Mouse (Mus musculus) thymus, postnatal 14 days (tissue): Measurements from ENCODE around the gene Slc17a9.
A peak's percentile ranks its signal among the peaks of the same experiment; 100 is the strongest.

Experiments
- DNase-seq: peaks from one replicate; pipeline ENCODE4 v3.0.0; 2021

Slc17a9 gene

GRCm38 (mm10) chr2:180755896-180756295 is 30.8 kb downstream of the Slc17a9 start:
- no peak for DNase-seq

DNA sequence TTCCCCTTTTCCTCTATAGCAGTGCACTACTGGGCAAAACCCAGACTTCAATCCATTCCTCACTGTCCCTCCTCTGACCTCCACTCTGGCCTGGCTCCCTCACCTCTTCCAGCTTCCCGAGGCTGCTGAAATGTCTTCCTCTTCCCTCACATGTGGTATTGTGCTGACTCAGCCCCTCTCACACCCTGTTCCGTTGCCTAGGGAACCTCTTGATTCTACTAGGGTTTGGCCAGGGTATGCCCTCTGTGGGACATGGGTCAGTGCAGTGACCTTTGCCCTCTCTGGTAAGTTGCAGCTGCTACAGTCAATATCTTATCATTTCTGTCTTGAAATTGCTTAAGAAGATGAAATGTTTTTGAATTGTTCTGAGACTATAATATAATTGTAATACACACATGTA is 31.7 kb downstream of the Slc17a9 start:
- no peak for DNase-seq

- no peak for DNase-seq
Measured at GRCm38 (mm10) chr2:180758513-180759263, 33.6 kb downstream of the Slc17a9 start.

DNA sequence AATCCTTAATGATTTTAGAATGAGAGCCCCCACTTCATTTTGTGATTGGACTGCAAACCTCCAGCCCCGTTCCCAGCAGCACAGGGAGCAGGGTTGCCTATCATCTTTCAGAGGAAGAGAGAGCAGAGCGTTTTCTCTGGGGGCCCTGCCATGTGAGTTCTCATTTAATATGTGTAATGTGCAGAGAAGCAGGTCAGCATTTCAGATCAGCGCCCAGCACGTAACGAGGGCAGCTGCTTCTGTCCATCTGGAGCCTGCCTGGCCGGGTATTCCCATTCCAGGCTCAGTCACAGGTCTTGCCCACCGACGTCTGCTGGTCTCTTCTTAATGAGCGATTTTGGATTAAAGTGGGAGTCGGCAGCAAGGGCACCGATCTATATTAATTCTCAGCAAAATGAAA is 39.9 kb downstream of the Slc17a9 start:
- no peak for DNase-seq

GRCm38 (mm10) chr2:180765713-180766112 is 40.6 kb downstream of the Slc17a9 start:
- DNase-seq = no peak

DNA sequence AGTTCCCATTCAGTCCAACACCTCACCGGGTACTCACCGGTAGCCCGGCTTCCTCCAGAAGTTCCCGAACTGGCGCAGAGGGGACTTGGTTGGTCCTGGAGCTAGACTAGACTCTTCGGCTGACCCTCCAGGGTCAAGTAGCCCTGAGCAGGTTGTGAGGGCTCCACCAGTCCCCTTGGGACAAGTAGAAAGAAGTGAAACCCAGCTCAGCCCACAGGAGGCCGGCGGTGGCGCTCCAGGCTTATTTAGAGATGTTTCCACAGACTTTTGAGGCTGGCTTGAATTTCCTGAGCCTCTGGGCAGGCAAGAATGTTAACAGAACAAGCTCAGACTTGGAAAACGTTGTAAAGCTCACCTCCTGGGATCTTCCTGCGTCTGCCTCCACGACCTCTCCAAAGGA is 50.2 kb downstream of the Slc17a9 start:
- DNase-seq = no peak

DNA sequence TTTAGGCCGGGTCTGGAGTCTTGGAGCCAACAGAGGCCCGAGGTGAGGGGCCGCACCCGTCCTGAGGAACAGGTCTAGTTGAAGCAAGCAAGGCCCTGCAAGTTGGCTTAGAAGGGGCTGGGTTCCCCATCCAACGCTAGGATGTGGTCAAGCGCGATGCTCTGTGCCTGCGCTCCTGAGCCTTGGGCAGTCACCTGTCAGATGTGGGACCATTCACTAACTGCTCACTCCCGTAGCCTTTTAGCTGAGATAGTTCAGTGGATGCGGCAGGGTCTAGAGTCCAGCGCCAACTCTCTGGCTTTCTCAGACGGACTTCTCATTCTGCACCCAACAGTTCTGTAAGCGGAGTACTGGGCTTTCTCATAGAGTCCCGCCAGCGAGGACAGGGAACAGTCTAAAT is 50.6 kb downstream of the Slc17a9 start:
- DNase-seq = no peak

DNA sequence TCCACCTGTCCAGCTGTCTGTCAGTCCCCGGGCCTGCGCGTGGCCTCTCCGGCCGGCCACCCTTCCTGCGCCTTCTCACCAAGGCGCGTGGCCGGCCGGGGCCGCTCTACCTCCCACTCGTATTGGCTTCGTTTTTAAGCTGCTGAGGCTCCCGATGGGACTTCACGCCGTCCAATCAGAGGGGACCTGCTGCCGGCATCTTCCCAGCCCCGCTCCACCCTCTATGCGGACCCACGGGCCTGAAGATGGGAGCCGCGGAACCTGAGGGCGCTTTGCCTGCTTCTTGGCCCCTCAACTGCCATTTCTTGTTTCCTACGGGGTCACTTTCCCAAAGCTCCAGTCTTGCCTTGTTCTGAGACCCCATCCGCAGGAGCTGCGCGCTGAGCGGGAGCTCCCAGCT is 51.7 kb downstream of the Slc17a9 start, which contains the start of gene Bhlhe23:
Gene Bhlhe23 (minus strand): TSS at position 108 of the 400 bp plus-strand sequence.
- DNase-seq = no peak

DNA sequence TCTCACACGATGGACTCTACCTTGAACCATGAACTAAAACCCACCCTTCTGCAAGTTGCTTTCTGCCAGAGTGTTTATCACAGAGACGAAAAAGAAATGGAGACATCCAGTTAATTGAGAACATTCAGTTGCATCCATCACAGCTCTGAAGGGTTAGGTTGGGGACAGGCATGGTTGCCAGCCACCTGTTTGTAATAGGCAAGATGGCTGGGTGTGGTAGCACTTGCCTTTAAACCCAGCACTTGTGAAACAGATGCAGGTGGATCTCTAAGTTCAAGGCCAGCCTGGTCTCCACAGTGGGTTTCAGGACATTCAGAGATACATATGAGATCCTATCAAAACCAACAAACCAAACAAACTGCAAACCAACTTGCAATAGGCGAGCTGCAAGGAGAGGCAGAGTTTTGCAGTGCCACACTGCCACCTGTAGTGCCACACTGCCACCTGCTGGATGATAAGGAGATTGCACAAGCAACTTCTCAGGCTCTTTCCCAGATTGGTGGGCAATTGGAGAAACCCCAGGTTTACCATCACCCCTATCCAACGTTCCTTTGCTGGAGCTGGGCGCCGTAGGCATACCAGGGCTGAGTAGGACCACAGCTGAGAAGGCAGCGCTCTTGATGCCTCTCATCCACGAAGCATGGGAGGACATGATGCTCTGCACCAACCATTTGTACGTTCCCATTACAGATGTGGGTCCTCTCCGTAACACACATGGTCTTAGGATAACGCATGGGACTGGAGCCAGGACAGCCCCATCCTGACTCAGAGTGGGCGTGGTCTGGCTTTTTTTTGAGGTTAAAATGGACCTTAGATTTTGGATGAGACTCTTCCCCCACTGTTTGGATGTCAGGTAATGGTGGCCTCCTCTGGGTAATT is 54.4 kb downstream of the Slc17a9 start:
- DNase-seq = peak; percentile 56

GRCm38 (mm10) chr2:180780282-180780681 is 55.2 kb downstream of the Slc17a9 start:
- no peak for DNase-seq

GRCm38 (mm10) chr2:180786732-180787131 is 61.7 kb downstream of the Slc17a9 start:
- DNase-seq = peak; percentile 43

DNA sequence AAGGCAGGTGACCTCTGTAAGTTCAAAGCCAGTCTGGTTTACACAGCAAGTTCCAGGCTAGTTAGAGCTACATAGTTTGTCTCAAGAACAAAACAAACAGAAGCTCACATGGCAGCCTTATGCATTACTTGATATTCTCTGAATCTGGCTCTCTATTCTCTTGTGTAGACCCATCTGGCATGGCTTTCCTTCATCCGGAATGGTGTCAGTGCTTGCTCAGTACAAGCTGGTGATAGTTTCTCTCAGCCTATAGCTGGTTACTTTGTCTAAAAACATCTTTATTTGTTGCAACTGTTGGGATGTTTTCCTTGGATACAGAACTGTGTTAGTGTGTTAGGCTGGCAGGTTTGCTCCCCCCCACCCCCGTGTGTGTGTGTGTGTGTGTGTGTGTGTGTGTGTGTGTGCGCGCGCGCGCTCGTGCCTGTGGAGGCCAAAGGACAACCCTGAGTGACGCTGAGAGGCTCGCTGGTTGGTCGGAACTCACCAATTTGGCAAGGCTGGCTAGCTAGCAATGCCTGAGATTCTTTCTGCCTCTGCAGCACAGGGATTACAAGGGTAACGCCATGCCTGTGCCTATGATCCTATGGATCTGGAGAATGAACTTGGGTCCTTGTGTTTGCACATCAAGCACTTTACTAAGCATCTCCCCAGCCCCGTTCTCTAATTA is 62.6 kb downstream of the Slc17a9 start:
- no peak for DNase-seq

- no peak for DNase-seq
Measured at GRCm38 (mm10) chr2:180788386-180788785, 63.3 kb downstream of the Slc17a9 start.

GRCm38 (mm10) chr2:180788843-180789242 is 63.8 kb downstream of the Slc17a9 start:
- no peak for DNase-seq

- peak; percentile 54 for DNase-seq
Measured at GRCm38 (mm10) chr2:180791674-180792073, 66.6 kb downstream of the Slc17a9 start.
